Mouse (Mus musculus): ENCODE measurements at regions not wholly inside any gene's neighbourhood (a gene's known extent, or its start where the extent isn't known, plus 50 kb on each side); places are given as distances from the start of the nearest gene placed in this dataset.

DNA sequence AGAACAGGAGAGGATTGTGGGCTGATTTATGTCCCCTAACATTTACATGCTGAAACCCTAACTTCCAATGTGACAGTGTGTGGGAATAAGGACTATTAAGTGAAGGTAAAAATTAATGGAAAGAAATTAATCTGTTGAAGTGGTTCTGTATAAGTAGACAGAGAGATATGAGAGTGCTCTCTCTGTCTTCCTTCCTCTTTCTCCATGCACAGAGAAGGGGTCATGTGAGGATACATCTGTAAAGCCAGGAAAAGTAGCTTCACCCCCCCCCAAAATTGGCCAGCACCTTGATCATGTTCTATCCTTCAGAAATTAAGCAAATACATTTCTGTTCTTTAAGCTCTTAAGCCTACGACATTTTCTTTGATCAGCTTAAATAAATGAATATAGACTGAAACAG lies 268.6 kb upstream of the Ccdc54 start:
- DNase-seq (ENCODE audit: extremely low spot score in 1 of 2, low spot score in 1 of 2), result no peak

DNA sequence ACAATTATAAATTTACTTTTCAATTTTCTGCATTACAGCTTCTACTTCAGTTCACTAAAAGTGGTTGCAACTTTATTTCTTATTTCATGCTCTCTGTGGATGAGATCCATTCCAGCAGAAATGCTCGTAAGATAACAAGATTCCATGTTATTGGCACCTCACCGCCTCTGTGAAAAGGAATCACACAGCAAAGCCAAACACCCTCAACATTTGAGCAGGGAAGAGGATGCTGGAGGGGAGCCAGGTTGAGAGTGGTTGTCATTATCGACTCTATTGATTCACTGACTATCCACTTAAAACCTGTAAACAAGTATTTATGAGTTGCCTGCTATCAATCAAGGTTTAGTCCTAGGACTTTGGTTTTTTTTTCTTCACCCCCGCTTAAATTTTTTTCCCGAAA lies 261.1 kb upstream of the Ccdc54 start:
- DNase-seq (ENCODE audit: extremely low spot score in 1 of 2, low spot score in 1 of 2), result peak in 1 of 2 experiments; percentile 26

DNA sequence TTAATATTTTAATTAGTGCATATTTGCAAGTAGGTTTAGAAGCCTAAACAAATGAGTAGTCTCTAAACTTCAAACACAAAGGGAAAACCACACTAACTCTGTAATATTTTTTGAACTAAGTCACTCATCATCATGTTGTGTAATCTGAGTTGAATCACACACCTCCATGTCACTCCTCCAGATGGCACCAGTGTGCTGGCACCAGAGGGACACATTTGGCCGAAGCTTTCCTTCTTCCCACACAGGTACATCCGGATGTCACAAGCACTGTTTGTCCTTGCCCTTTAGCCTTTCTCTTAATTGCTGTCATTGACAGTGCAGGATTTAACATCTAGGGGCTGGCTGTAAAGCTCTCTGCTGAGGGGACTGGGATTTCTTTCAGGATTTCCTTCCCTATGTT lies 256.7 kb upstream of the Ccdc54 start:
- DNase-seq (ENCODE audit: extremely low spot score in 1 of 2, low spot score in 1 of 2), result peak in 1 of 2 experiments; percentile 53

DNA sequence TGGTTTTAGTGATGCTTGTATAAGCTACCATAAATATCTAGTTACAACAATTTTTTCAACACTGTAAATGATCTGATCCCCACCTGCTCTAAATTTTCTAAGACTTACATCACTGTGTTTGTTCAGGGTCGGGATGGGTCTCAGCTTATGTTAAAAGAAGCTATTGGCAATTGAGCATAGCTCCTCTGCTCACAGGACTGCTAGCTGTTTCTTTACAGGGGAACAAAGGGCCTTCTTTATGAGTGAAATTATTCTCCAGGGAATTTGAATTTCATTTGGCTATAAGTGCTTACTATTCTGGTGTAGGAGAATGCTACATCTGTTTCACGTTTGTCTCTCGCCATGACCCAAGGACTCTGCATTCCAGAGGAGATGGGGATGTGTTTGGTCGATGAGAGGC lies 255.6 kb upstream of the Ccdc54 start:
- DNase-seq (ENCODE audit: extremely low spot score in 1 of 2, low spot score in 1 of 2), result no peak

DNA sequence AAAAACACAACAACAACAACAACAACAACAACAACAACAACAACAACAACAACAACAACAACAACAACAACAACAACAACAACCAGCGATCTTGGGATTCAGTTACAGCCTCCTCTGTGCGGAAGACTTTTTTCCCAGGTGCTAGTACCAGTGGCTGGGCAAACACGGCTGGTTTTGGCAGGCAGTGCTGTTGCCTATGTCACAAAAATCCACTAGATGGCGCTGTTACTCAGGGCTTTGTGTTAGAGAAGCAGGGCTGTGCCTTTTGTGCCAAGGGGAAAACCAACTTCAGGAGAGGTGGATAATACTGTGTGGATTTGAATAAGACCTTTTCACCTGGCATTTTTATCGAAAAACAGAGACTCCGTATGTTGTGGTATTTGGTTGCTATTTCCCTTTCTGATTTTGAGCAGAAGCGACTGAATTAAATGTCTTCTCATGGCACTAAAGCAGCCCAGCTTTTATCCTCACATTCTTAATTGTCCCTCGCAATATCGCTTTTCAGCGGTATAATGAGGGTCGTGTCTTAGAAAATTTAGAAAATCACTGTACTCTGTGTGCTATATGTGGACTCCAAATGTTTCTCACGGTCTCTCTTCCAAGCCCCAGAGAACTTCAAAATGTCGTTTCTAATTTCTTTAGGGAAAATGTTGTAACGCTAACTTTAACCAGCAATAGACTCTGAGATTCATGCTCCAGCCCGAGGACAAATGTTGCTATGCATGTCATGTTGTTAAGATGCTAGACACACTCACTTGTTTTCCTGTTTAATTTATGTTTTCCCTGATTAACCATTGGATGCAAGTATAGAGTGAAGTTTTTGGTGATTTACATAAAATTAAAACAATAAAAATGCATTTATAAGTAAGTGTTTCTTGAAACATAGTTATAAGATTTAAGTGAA lies 251.0 kb upstream of the Ccdc54 start:
- peak; percentile 60 to 93 for DNase-seq (ENCODE audit: extremely low spot score in 1 of 2, low spot score in 1 of 2)

DNA sequence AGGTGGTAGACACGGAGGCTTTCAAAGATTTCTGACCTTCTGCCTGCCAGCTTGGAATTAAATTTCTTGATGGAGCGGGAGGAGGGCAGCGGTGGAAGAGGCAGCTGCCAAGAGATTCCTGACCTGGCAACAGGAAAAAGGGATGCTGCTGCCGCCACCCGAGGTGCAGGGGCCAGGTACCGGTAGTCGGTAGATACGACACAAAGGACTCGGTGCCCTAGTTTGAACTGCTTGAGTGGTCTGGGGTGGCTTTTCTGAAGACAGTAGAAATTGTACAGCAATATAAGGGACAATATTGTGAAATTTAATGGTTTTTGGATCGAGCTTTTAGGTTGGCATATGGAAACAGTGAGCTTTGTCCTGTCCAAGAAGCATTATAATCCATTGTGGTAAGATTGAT lies 250.3 kb upstream of the Ccdc54 start:
- DNase-seq (ENCODE audit: extremely low spot score in 1 of 2, low spot score in 1 of 2), result no peak

DNA sequence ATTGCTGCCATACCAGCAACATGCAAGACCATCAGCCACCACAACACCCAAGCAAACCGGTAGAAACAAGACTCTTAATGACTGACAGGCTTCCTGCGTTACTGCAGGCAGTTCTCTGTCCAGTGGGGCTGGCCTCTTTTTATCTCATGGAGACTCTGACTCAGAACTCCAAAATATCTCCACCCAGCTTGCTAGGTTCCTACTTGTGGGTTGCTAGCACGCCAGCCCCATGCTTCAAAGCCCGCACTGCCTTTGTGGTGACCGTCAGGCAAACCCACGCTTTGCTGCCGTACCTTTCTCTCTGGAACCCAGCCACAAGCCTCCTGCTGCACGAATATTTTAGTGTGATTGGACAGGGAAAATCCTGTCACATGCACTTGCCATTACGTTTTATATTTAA lies 248.7 kb upstream of the Ccdc54 start:
- DNase-seq (ENCODE audit: extremely low spot score in 1 of 2, low spot score in 1 of 2), result peak in 1 of 2 experiments; percentile 45

DNA sequence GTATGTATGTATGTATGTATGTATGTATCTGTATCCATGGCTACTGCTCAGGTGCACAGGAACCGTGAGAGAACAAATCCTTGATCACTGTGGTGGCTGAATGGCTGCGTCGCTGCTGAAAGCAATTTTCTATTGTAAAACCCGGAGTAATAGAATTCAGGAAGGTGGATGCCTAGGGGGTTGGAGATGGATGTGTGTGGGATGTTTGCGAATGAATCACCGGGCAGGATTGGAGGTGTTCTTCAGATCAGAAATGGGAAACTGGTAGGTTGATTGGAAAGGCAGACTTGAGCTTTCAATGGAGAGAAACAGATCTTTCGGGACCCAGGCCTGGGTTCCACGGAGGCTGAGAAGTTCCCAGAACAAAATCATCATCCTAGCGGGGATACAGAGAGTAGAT lies 246.5 kb upstream of the Ccdc54 start:
- peak in 1 of 2 experiments; percentile 27 for DNase-seq (ENCODE audit: extremely low spot score in 1 of 2, low spot score in 1 of 2)

DNA sequence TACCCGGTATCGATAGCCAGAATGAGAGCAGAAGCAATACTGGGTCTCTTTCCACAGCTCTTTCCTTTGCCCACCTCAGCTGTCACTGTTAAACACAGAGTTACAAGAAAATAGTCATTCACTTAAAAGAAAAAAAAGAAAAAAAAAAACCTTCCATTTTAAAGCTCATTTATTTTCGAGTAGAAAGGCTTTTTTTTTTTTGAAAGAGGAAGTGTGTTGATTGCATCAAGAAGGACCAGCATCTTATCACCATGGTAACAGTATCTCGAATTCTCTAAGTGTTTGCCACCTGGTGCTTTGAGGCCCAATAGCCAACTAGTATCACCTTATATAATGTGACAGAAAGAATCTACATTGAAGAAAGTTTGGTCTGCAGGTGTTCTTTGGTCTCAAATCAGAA lies 245.5 kb upstream of the Ccdc54 start:
- DNase-seq (ENCODE audit: extremely low spot score in 1 of 2, low spot score in 1 of 2), result no peak

DNA sequence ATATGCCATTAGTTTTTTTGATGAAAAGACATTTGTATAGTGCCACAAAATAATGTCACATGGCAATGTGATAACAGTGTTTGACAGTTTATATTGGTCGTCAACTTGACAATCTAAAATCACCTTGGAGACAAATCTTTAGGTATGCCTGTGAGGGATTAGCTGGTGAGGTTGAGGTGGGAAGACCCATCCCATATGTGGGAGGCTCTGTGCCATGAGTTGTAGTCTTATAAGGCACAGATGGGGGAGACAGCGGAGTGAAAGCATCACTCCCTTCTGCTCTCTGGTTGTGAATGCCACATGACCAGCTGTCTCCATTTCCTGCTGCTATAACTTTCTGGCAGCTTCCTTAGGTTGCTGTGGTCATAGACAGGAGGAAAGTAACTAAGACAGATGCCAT lies 242.4 kb upstream of the Ccdc54 start:
- DNase-seq (ENCODE audit: extremely low spot score in 1 of 2, low spot score in 1 of 2), result no peak

DNA sequence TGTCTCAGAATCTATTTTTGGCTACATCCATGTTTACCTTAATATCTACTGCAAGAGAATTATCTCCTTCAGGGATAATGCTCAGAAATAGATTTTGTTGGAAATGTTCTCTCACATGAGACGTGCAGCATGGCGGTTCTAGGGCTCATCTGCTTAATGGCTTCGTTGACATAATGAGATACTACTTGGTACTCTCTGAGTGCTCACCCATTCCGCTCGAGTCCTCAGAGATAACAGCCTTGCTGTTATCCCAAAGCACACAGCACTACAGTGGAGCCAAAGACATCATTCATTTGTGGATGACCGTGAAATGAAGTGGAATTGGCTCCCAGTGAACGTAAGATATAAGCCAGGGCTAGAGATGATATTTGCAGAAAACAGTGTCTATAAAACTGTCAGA lies 231.4 kb upstream of the Ccdc54 start:
- DNase-seq (ENCODE audit: extremely low spot score in 1 of 2, low spot score in 1 of 2), result no peak

DNA sequence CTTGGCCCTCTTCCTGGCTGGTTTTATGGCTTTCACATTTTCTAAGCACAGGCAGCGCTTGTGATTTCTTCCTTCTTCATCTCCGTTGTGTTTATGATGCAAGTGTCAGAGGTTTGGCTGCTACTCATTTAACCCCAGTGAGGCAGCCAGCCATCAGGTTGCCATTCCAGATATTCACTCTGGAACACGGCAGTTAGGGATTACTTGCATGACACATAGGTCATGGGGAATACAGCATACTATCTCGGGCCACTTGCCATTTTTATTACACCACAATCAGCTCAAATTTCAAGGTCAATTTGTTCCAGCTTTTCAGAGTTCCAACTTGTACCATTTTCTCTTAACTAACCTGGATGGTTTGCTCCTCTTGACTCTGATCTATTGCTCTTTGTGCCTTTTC lies 223.7 kb upstream of the Ccdc54 start:
- no peak for DNase-seq (ENCODE audit: extremely low spot score in 1 of 2, low spot score in 1 of 2)

DNA sequence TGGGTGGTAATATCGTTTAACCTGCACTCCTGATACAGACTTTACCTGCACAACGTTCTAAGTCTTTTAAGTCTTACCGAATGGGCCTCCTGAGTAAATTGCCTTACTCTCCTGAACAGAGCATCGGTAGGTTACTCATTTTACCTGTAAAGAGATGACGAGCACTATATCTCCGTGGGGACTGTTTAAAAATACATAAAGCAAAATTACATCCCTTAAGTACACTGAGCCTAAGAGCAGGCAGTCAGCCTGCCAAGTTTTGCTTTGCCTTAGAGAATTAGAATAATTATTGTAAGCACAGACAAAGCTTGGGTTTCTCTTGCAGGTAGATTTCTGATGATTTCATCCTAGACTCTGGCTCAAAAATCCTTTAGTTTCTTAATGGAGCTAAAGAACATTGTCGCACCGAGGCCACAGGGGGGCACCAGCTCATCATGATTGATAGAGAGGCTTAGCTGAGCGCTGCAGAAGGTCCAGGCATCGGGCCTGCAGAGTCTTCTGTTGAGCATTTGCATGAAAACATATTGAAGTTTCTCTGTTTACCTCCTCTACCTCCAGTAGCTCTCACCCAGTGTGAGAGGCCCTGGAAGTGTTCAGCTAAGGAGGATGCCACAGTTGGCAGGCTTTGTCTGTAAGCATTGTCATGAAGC lies 208.3 kb upstream of the Ccdc54 start:
- DNase-seq (ENCODE audit: extremely low spot score in 1 of 2, low spot score in 1 of 2), result peak; percentile 11 to 82

DNA sequence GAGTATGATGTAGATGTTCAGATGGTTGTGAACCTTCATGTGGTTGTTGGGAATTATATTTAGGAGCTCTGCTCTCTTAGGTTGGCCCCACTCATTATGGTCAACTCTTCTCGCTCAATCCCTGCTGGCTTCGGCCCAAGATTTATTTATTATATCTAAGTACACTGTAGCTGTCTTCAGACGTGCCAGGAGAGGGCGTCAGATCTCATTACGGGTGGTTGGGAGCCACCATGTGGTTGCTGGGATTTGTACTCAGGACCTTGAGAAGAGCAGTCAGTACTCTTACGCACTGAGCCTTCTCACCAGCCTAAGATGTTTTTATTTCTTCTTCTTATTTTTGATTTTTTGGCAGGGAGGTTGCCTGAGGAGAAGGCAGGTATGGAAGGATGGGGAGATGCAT lies 207.1 kb upstream of the Ccdc54 start:
- no peak for DNase-seq (ENCODE audit: extremely low spot score in 1 of 2, low spot score in 1 of 2)

DNA sequence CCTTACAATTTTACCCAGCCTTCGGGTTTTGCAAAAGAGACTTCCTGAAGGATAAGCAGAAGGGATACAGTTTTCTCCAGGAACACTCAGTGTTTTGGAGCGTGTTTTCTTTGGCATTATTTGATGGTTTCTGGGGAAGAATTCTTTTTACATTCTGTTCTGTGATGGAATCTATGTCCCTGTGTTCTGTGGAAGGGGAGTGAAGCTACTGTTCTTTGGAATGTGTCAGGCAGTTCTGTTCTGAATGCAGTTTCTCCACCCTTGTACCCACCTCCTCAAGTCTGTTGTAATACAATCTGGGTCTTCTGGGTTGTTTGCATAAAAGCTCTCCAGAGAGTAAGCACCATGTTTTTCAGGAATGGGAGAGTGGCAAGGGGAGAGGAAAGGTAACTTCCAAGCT lies 202.0 kb upstream of the Ccdc54 start:
- no peak for DNase-seq (ENCODE audit: extremely low spot score in 1 of 2, low spot score in 1 of 2)

DNA sequence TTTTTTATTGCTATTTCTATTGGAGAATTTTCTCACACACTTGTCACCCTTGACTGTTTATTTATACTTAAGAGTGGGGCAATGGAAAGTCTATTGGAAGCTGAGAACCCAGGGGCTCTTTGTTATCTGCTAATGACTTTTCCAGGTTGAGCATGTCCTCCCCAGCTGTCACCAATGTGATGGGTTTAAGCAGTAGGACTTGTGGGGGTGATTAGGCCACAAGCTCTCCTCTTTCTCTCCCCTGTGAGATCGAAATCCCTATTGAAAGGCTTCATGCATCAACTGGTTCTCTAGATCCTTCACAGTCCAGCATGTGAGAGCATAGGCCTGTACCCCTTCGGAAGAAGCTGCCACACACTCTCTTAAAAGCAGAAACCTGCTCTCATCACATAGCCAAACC lies 201.6 kb upstream of the Ccdc54 start:
- no peak for DNase-seq (ENCODE audit: extremely low spot score in 1 of 2, low spot score in 1 of 2)

DNA sequence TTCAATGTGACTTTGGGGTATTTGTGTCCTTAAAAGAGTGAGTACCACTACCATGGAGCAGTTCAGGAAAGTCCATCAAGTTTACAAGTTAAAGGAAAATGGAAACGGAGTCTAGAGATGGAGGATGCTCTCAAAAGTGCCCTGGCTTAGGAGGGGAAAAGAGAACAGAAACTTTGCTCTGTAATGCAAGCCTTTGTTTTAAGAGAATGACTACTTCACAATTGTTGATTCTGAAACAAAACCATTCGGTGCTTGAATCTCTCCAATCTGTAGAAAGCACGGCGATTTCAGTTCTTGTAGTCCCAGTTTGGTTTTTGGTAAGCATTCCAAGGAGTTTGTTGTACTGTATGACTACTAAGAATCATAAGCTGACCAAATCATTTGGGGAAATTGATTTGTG lies 197.7 kb upstream of the Ccdc54 start:
- DNase-seq (ENCODE audit: extremely low spot score in 1 of 2, low spot score in 1 of 2), result no peak

DNA sequence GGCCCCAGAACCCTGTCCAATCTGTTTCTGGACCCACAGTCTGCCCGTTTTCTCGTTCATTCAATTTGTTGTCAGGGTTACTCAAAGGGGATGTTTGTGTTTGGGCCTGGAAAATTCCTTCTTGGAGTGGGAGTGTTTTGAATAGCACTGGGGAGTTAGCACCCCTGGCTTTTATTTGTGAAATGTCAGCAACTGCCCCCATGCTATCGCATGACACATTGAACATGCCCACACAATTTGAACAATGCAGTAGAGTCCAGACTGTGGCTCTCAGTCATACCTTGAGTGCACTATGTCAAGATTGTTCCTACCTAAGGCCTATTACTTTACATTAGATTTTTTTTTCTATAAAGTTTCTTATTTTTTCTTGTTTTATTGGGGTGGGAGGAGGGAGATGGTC lies 195.2 kb upstream of the Ccdc54 start:
- DNase-seq (ENCODE audit: extremely low spot score in 1 of 2, low spot score in 1 of 2), result no peak

DNA sequence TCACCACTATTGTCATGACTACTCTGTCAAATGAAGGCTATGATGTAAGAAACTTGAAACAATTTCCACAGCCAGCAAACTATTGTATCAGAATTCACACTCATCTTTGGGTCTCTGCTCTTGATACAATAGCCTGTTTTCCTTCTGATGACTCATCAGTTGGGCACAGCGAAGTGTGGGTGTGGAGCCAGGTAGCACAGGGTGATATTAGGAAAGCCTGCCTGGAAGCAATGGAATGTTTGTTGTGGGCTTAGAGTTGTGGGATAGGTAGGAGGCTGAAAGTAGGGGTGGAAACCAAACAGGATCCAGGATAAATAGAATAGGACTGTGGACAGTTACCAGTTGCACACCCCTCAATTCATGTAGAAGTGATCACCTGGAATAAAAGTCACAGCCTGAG lies 194.4 kb upstream of the Ccdc54 start:
- DNase-seq (ENCODE audit: extremely low spot score in 1 of 2, low spot score in 1 of 2), result no peak

DNA sequence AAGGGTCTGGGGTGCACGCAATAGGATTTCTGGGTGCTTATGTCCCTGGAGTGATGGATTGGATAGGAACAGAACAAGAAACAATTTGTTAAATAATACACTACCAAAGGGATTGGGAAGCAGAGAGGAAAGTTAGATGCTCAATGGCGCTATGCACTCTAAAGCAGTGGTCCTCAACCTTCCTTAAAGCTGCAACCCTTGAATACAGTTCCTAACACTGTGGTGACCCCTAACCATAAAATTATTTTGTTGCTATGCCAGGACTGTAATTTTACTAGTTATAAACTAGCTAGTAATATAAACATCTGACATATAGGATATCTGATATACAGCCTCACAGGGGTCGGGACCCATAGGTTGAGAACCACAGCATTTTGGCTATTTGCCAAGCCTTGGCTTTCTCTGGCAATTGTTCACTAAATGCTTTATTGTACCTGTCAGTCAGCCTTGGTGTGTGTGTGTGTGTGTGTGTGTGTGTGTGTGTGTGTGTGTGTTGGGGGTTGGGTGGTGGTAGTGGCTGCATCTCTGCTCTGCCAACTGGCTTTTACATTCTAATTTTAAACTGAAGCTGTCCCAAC lies 193.8 kb upstream of the Ccdc54 start:
- no peak for DNase-seq (ENCODE audit: extremely low spot score in 1 of 2, low spot score in 1 of 2)

DNA sequence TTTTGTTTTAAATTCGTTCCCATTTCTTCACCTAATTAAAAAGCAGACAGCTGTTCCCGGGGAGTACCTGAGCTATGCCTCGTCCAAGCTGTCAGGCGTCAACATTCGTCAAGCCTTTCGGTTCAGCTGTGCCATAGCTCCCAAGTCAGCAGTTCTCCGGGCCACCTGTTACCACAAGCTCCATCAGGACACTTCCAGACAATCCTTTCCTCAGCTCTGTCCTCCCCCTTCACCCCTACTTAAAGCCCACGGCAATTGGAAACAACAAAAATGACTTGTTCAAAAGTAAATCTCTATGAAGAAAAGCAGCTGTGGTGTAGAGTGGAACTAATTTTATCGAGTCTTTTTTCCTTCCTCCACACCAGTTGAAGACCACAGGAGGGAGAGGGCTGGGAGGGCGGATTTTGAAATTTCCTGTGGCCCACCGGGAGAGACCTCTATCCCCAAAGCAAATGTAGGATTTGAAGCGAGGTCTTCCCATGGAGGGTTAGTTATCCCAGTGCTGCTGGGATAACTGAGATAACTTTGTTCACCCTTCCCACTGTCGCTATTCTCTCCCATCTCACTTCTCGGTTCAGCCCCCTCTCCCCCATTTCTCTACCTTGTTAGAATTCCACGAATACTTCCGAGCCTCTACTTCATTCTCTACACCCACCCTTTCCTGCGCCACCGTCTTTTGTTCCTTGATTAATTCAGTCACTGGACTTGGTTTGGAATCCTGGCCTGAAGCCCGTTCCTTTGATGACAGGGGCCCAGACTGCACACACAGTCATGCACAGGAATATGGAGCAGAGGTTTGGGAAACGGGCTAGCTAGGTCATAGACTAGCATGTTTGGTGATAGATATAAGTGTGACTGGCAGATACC lies 193.1 kb upstream of the Ccdc54 start:
- DNase-seq (ENCODE audit: extremely low spot score in 1 of 2, low spot score in 1 of 2), result no peak

Data from frontal cortex, adult 2 months (tissue).